Mouse (Mus musculus) forebrain, embryonic 10.5 days (tissue): ENCODE measurements around the gene Olfr527. TPM values are rescaled to one million over a fixed set of nuclear protein-coding genes. Genes with fewer than 3 reads are reported as not detected.

ENCODE experiments used
- DNase-seq: peaks from one replicate; pipeline ENCODE4 v3.0.0-alpha.2; 2017; ENCODE audit warnings: low spot score; ENCODE audit errors: extremely low spot score
- H3K27ac ChIP-seq: fragments of 300-500 bp; sonication (generic); 2 replicates; pipeline ENCODE4 v1.5.1; 2016; ENCODE audit warnings: mild to moderate bottlenecking
- H3K27me3 ChIP-seq: fragments of 300-500 bp; sonication (generic); 2 replicates; pipeline ENCODE4 v1.6.1; 2016; ENCODE audit warnings: mild to moderate bottlenecking; ENCODE audit not compliant: poor library complexity, severe bottlenecking
- H3K36me3 ChIP-seq: fragments of 300-500 bp; sonication (generic); replicated peaks from 2 replicates; pipeline ENCODE4 v1.6.1; 2016; ENCODE audit warnings: mild to moderate bottlenecking, moderate library complexity
- H3K4me1 ChIP-seq: fragments of 300-500 bp; sonication (generic); 2 replicates; pipeline ENCODE4 v1.6.1; 2016
- H3K4me3 ChIP-seq: fragments of 300-500 bp; sonication (generic); 2 replicates; pipeline ENCODE4 v1.5.1; 2016; ENCODE audit warnings: mild to moderate bottlenecking, moderate library complexity
- H3K9me3 ChIP-seq: fragments of 300-500 bp; sonication (generic); 2 replicates; pipeline ENCODE4 v1.6.1; 2016; ENCODE audit warnings: mild to moderate bottlenecking, moderate library complexity
- whole genome bisulfite sequencing: fragments of 180-500 bp; shearing (Covaris S2); methylation state at CpG from one replicate; pipeline ENCODE4 v1.1.7; 2016; 5-methylcytosine and 5-hydroxymethylcytosine counted together
- polyA plus RNA-seq: library from polyadenylated mRNA; unstranded; fragments of >200 nt; fragmentation: Nextera tagmentation; extraction: Ambion mirVana; gene quantifications from 2 replicates; pipeline ENCODE4 v1.2.1, GENCODE M21; 2016

The Olfr527 gene
- not detected in 2 replicates for polyA plus RNA-seq

GRCm38 (mm10) chr7:140333717-140334116, at the start of gene Olfr527:
TSS of gene Olfr527 (plus strand) at chr7:140334017.
- Histone ChIP-seq H3K27me3 (no peaks in the 10 kb centered on the region), H3K4me1 (no peaks in the 10 kb centered on the region), H3K4me3 (no peak within 1 kb of the TSS), H3K27ac (no peak within 1 kb of the TSS), H3K36me3 (no peaks in the 10 kb centered on the region), H3K9me3 (no peaks in the 10 kb centered on the region)
- no peak for DNase-seq
- WGBS: 83% methylated on average over 2 of the region's 2 CpGs

GRCm38 (mm10) chr7:140295746-140296145, 38.1 kb upstream of the Olfr527 start:
- WGBS: 92% methylated on average over 9 of the region's 9 CpGs
- no peak for DNase-seq
- H3K4me1 ChIP-seq: no peaks in the 10 kb centered on the region
- no peak overlapping the region for H3K27ac ChIP-seq
- H3K27me3 ChIP-seq: no peaks in the 10 kb centered on the region
- H3K4me3 ChIP-seq: no peak overlapping the region
- H3K9me3 ChIP-seq: no peaks in the 10 kb centered on the region
- no peaks in the 10 kb centered on the region for H3K36me3 ChIP-seq

- Histone ChIP-seq H3K27ac (no peak overlapping the region), H3K36me3 (no peaks in the 10 kb centered on the region), H3K4me3 (no peak overlapping the region), H3K27me3 (no peaks in the 10 kb centered on the region), H3K4me1 (no peaks in the 10 kb centered on the region), H3K9me3 (no peaks in the 10 kb centered on the region)
- DNase-seq: no peak
- 81% methylated on average over 6 of the region's 6 CpGs for WGBS
These were observed 36.9 kb upstream of the Olfr527 start for GRCm38 (mm10) chr7:140296876-140297275.

- no peaks in the 10 kb centered on the region for H3K4me1 ChIP-seq
- no peaks in the 10 kb centered on the region for H3K36me3 ChIP-seq
- H3K27ac ChIP-seq: no peak overlapping the region
- 85% methylated on average over 3 of the region's 3 CpGs for WGBS
- no peak for DNase-seq
- no peaks in the 10 kb centered on the region for H3K27me3 ChIP-seq
- H3K4me3 ChIP-seq: no peak overlapping the region
- H3K9me3 ChIP-seq: no peaks in the 10 kb centered on the region
These were observed 34.4 kb upstream of the Olfr527 start for GRCm38 (mm10) chr7:140299416-140299815.

- DNase-seq: no peak
- Histone ChIP-seq H3K4me3 (no peak overlapping the region), H3K4me1 (no peaks in the 10 kb centered on the region), H3K36me3 (no peaks in the 10 kb centered on the region), H3K27ac (no peak overlapping the region), H3K27me3 (no peaks in the 10 kb centered on the region), H3K9me3 (no peaks in the 10 kb centered on the region)
- 89% methylated on average over 3 of the region's 3 CpGs for WGBS
These were observed 13.9 kb upstream of the Olfr527 start for GRCm38 (mm10) chr7:140319861-140320385.

GRCm38 (mm10) chr7:140320558-140320957, 13.3 kb upstream of the Olfr527 start, which contains the start of gene Olfr525:
TSS of gene Olfr525 (plus strand) at chr7:140320858.
- no peak for DNase-seq
- no peak within 1 kb of the TSS for H3K4me3 ChIP-seq
- no peak within 1 kb of the TSS for H3K27ac ChIP-seq
- H3K9me3 ChIP-seq: no peaks in the 10 kb centered on the region
- H3K4me1 ChIP-seq: no peaks in the 10 kb centered on the region
- WGBS: 46% methylated on average over 1 of the region's 1 CpGs
- H3K36me3 ChIP-seq: no peaks in the 10 kb centered on the region
- no peaks in the 10 kb centered on the region for H3K27me3 ChIP-seq

- H3K27me3 ChIP-seq: no peaks in the 10 kb centered on the region
- H3K36me3 ChIP-seq: no peaks in the 10 kb centered on the region
- no peaks in the 10 kb centered on the region for H3K9me3 ChIP-seq
- H3K4me3 ChIP-seq: no peak overlapping the region
- H3K4me1 ChIP-seq: no peaks in the 10 kb centered on the region
- no peak overlapping the region for H3K27ac ChIP-seq
- DNase-seq: no peak
These were observed 12.7 kb upstream of the Olfr527 start for GRCm38 (mm10) chr7:140321135-140321534.

- WGBS: 57% methylated on average over 1 of the region's 1 CpGs
- no peak for DNase-seq
- Histone ChIP-seq H3K27ac (no peak overlapping the region), H3K4me1 (no peaks in the 10 kb centered on the region), H3K9me3 (no peaks in the 10 kb centered on the region), H3K27me3 (no peaks in the 10 kb centered on the region), H3K4me3 (no peak overlapping the region), H3K36me3 (no peaks in the 10 kb centered on the region)
These were observed 4.0 kb upstream of the Olfr527 start for GRCm38 (mm10) chr7:140329766-140330304.

GRCm38 (mm10) chr7:140361571-140361970, 27.8 kb downstream of the Olfr527 start, which contains the start of gene Olfr60:
TSS of gene Olfr60 (minus strand) at chr7:140361671.
- Histone ChIP-seq H3K27ac (no peak within 1 kb of the TSS), H3K27me3 (no peaks in the 10 kb centered on the region), H3K9me3 (no peaks in the 10 kb centered on the region), H3K4me1 (no peaks in the 10 kb centered on the region), H3K4me3 (no peak within 1 kb of the TSS), H3K36me3 (no peaks in the 10 kb centered on the region)
- no peak for DNase-seq
- WGBS: 80% methylated on average over 3 of the region's 3 CpGs

- Histone ChIP-seq H3K4me1 (no peaks in the 10 kb centered on the region), H3K27ac (no peak overlapping the region), H3K27me3 (no peaks in the 10 kb centered on the region), H3K4me3 (no peak overlapping the region), H3K36me3 (no peaks in the 10 kb centered on the region), H3K9me3 (no peaks in the 10 kb centered on the region)
- 82% methylated on average over 4 of the region's 4 CpGs for WGBS
- no peak for DNase-seq
These were observed 40.5 kb downstream of the Olfr527 start for GRCm38 (mm10) chr7:140374300-140374699.

- H3K9me3 ChIP-seq: no peaks in the 10 kb centered on the region
- WGBS: 50% methylated on average over 1 of the region's 1 CpGs
- no peak for DNase-seq
- no peaks in the 10 kb centered on the region for H3K4me1 ChIP-seq
- H3K36me3 ChIP-seq: no peaks in the 10 kb centered on the region
- H3K27me3 ChIP-seq: no peaks in the 10 kb centered on the region
- no peak within 1 kb of the TSS for H3K27ac ChIP-seq
- no peak within 1 kb of the TSS for H3K4me3 ChIP-seq
These were observed 42.4 kb downstream of the Olfr527 start, which contains the start of gene Olfr530 for GRCm38 (mm10) chr7:140376231-140376630. TSS of gene Olfr530 (minus strand) at chr7:140376331.

GRCm38 (mm10) chr7:140376911-140377310, 43.1 kb downstream of the Olfr527 start:
- Histone ChIP-seq H3K4me3 (no peak overlapping the region), H3K36me3 (no peaks in the 10 kb centered on the region), H3K9me3 (no peaks in the 10 kb centered on the region), H3K27me3 (no peaks in the 10 kb centered on the region), H3K4me1 (no peaks in the 10 kb centered on the region), H3K27ac (no peak overlapping the region)
- 95% methylated on average over 2 of the region's 2 CpGs for WGBS
- no peak for DNase-seq
